In the genomic region with DNA sequence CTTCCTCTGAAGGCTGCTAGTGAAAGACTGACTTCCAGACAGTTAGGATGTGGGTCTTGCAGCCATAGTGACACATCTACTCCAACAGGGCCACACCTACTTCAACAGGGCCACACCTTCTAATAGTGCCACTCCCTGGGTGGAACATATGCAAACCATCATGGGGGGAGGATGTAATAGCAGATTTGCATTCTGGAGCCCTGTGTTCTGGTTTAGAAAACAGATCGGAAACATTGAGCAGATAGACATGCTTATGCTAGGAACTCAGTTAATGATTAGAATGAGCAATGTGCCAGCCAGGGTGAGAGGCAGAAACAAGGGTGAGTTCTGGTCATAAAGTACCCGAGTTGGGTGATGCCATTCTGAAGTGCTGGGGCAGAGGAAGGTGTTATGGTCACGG, we compare ENCODE assay signal across 31 mouse cellular contexts. TPM values are rescaled to one million over a fixed set of nuclear protein-coding genes. Genes with fewer than 3 reads are reported as not detected.
"Had no signal": no experiment of that assay in that cellular context is flagged by ENCODE, and none has a peak within 500 bp of the region (broad histone marks: within the 10 kb centered on the region; RNA-seq: fewer than 3 reads in every experiment).

No protein-coding gene starts in this region.

- H3K27me3 ChIP-seq: limb, embryonic 12.5 days; limb, embryonic 13.5 days; limb, embryonic 15.5 days; liver, embryonic 12.5 days; liver, embryonic 13.5 days; liver, embryonic 15.5 days; lung, embryonic 15.5 days; midbrain, embryonic 12.5 days; midbrain, embryonic 13.5 days; midbrain, embryonic 15.5 days had no signal

- H3K9me3 ChIP-seq: limb, embryonic 10.5 days; limb, embryonic 12.5 days; limb, embryonic 13.5 days; limb, embryonic 15.5 days; liver, embryonic 12.5 days; liver, embryonic 13.5 days; liver, embryonic 15.5 days; lung, embryonic 15.5 days; megakaryocyte, embryonic 14.5 days; midbrain, embryonic 10.5 days; midbrain, embryonic 12.5 days; midbrain, embryonic 13.5 days; midbrain, embryonic 15.5 days had no signal

- H3K9ac ChIP-seq: limb, embryonic 12.5 days; limb, embryonic 13.5 days; limb, embryonic 15.5 days; liver, embryonic 12.5 days; liver, embryonic 13.5 days; liver, embryonic 14.5 days; liver, embryonic 15.5 days; liver, postnatal 0 days; lung, embryonic 14.5 days; lung, embryonic 15.5 days; midbrain, embryonic 12.5 days; midbrain, embryonic 13.5 days; midbrain, embryonic 15.5 days had no signal

- H3K4me2 ChIP-seq: limb, embryonic 12.5 days; limb, embryonic 13.5 days; limb, embryonic 15.5 days; liver, embryonic 11.5 days; liver, embryonic 12.5 days; liver, embryonic 13.5 days; liver, embryonic 15.5 days; lung, embryonic 14.5 days; lung, embryonic 15.5 days; midbrain, embryonic 11.5 days; midbrain, embryonic 12.5 days; midbrain, embryonic 13.5 days; midbrain, embryonic 15.5 days had no signal

- H3K4me1 ChIP-seq: limb, embryonic 10.5 days; limb, embryonic 12.5 days; limb, embryonic 13.5 days; limb, embryonic 15.5 days; liver, embryonic 12.5 days; liver, embryonic 13.5 days; liver, embryonic 15.5 days; megakaryocyte, embryonic 14.5 days; midbrain, embryonic 10.5 days; midbrain, embryonic 12.5 days; midbrain, embryonic 13.5 days; midbrain, embryonic 15.5 days had no signal

- DNase-seq: left cerebral cortex, postnatal 4 days; liver; liver, embryonic 13.5 days; liver, postnatal 0 days; lung, adult 18-20 months; lung, adult 2 months; lung, embryonic 14.5 days; lung, postnatal 10 days; lung, postnatal 14 days; lung, postnatal 36 days; lung, postnatal 4 days; midbrain, embryonic 14.5 days had no signal

- H3K27ac ChIP-seq: limb, embryonic 10.5 days; limb, embryonic 12.5 days; limb, embryonic 13.5 days; limb, embryonic 15.5 days; liver, embryonic 12.5 days; liver, embryonic 13.5 days; liver, embryonic 14.5 days; liver, embryonic 15.5 days; lung, embryonic 15.5 days; macrophage; midbrain, embryonic 10.5 days; midbrain, embryonic 12.5 days; midbrain, embryonic 13.5 days; midbrain, embryonic 15.5 days had no signal

- H3K36me3 ChIP-seq: limb, embryonic 10.5 days; limb, embryonic 12.5 days; limb, embryonic 13.5 days; limb, embryonic 15.5 days; liver, embryonic 12.5 days; liver, embryonic 13.5 days; liver, embryonic 15.5 days; lung, embryonic 15.5 days; midbrain, embryonic 10.5 days; midbrain, embryonic 12.5 days; midbrain, embryonic 13.5 days; midbrain, embryonic 15.5 days had no signal

- H3K4me3 ChIP-seq: limb, embryonic 10.5 days; limb, embryonic 12.5 days; limb, embryonic 13.5 days; limb, embryonic 15.5 days; liver, embryonic 12.5 days; liver, embryonic 13.5 days; liver, embryonic 15.5 days; lung, embryonic 15.5 days; megakaryocyte, embryonic 14.5 days; midbrain, embryonic 10.5 days; midbrain, embryonic 12.5 days; midbrain, embryonic 13.5 days; midbrain, embryonic 15.5 days; myocyte had no signal

RNA-seq across cellular contexts. Expression of a gene that starts 19.8 kb away (rescaled TPM):
- total RNA-seq: megakaryocyte-erythroid progenitor cell, adult 5-6 weeks; monocyte, adult 5-6 weeks had no signal
- polyA plus RNA-seq: macrophage had no signal
